Mouse (Mus musculus): ENCODE data around the gene Pebp1. TPM values are rescaled to one million over a fixed set of nuclear protein-coding genes. Genes with fewer than 3 reads are reported as not detected.

Gene Pebp1
- polyA plus RNA-seq, 1 experiment from 2014 or later = 861 TPM

GRCm38 (mm10) chr5:117269395-117269794 is 18.0 kb downstream of the Pebp1 start:
- no peak overlapping the region for H3K9ac ChIP-seq (replicated peaks; ENCODE audit: low read length)
- DNase-seq (ENCODE audit: low spot score) (no peak), ATAC-seq (replicated peaks; ENCODE audit: insufficient number of reproducible peaks, low FRiP score, low TSS enrichment, low read depth) (no peak)
- no peak overlapping the region for H3K4me2 ChIP-seq (ENCODE audit: low read depth, low read length)
- H3K4me1 ChIP-seq (ENCODE audit: control insufficient read depth, insufficient read depth, low read length) = no peaks in the 10 kb centered on the region
- no peak overlapping the region for H3K27ac ChIP-seq (replicated peaks; ENCODE audit: low read depth, low read length)
- no peaks in the 10 kb centered on the region for H3K27me3 ChIP-seq (ENCODE audit: control insufficient read depth, insufficient read depth, low read length)
- WGBS = 96% methylated on average over 12 of the region's 12 CpGs
- no peaks in the 10 kb centered on the region for H3K9me3 ChIP-seq (replicated peaks; ENCODE audit: control insufficient read depth, low read length)
- no peak overlapping the region for H3K4me3 ChIP-seq (ENCODE audit: low read depth, low read length)
- H3K36me3 ChIP-seq (replicated peaks; ENCODE audit: control insufficient read depth, insufficient read depth, low read depth, low read length) = no peaks in the 10 kb centered on the region

DNA sequence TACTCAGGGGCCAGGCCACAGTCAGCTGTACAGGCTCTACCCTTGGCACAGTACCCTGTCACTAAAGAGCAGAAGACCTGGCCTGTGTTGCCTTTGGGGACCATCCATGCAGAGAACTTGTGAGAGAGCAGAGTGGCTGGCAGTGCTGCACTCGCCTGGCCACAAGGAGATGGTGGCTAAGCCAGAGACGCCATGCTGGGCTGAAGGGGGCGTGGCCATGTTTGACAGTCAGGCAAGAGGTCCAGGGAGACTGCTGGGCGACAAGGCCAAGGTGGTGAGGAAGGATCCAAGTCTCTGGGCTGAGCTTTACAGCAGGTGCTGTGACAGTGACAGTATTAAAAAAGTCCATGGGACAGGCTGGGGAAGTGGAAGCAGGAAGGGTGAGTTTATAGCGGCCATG is 18.7 kb downstream of the Pebp1 start:
- Histone ChIP-seq H3K4me3 (ENCODE audit: low read depth, low read length) (no peak overlapping the region), H3K27me3 (ENCODE audit: control insufficient read depth, insufficient read depth, low read length) (no peaks in the 10 kb centered on the region), H3K36me3 (replicated peaks; ENCODE audit: control insufficient read depth, insufficient read depth, low read depth, low read length) (no peaks in the 10 kb centered on the region), H3K9ac (replicated peaks; ENCODE audit: low read length) (no peak overlapping the region), H3K27ac (replicated peaks; ENCODE audit: low read depth, low read length) (no peak overlapping the region), H3K4me2 (ENCODE audit: low read depth, low read length) (no peak overlapping the region), H3K9me3 (replicated peaks; ENCODE audit: control insufficient read depth, low read length) (no peaks in the 10 kb centered on the region), H3K4me1 (ENCODE audit: control insufficient read depth, insufficient read depth, low read length) (no peaks in the 10 kb centered on the region)
- DNase-seq (ENCODE audit: low spot score) (no peak), ATAC-seq (replicated peaks; ENCODE audit: insufficient number of reproducible peaks, low FRiP score, low TSS enrichment, low read depth) (no peak)
- WGBS = 39% methylated on average over 5 of the region's 5 CpGs

DNA sequence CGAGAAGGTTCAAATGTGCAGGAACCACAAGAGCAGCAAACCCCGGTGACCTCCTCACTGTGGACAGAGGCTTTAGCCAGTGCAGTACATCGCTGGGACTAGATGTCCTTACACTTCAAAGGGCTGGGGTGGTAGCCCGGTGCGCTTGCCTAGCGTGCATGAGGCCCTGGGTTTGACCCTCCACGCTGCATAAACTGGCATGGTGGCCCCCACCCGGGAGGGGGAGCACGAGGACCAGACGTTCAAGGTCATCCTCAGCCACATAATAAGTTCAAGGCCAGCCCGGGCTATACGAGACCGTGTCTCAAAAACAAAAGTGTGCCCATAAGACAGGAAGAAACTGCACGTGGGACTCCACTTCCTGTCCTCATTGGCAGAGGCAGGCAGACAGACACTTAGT is 19.5 kb downstream of the Pebp1 start:
- no peaks in the 10 kb centered on the region for H3K9me3 ChIP-seq (replicated peaks; ENCODE audit: control insufficient read depth, low read length)
- no peak overlapping the region for H3K4me2 ChIP-seq (ENCODE audit: low read depth, low read length)
- whole genome bisulfite sequencing = 75% methylated on average over 14 of the region's 14 CpGs

GRCm38 (mm10) chr5:117264701-117265100 is 22.7 kb downstream of the Pebp1 start:
- H3K27me3 ChIP-seq (ENCODE audit: control insufficient read depth, insufficient read depth, low read length) = no peaks in the 10 kb centered on the region
- H3K9me3 ChIP-seq (replicated peaks; ENCODE audit: control insufficient read depth, low read length) = no peaks in the 10 kb centered on the region
- no peaks in the 10 kb centered on the region for H3K36me3 ChIP-seq (replicated peaks; ENCODE audit: control insufficient read depth, insufficient read depth, low read depth, low read length)
- ATAC-seq (replicated peaks; ENCODE audit: insufficient number of reproducible peaks, low FRiP score, low TSS enrichment, low read depth) (no peak), DNase-seq (ENCODE audit: low spot score) (peak; percentile 71)
- H3K4me3 ChIP-seq (ENCODE audit: low read depth, low read length) = no peak overlapping the region
- H3K4me1 ChIP-seq (ENCODE audit: control insufficient read depth, insufficient read depth, low read length) = no peaks in the 10 kb centered on the region
- H3K4me2 ChIP-seq (ENCODE audit: low read depth, low read length) = no peak overlapping the region
- 46% methylated on average over 5 of the region's 5 CpGs for WGBS
- H3K27ac ChIP-seq (replicated peaks; ENCODE audit: low read depth, low read length) = no peak overlapping the region
- H3K9ac ChIP-seq (replicated peaks; ENCODE audit: low read length) = no peak overlapping the region

More for the DNA sequence above, 19.5 kb downstream of the Pebp1 start:
- Histone ChIP-seq H3K9ac (replicated peaks; ENCODE audit: low read length) (no peak overlapping the region), H3K4me1 (ENCODE audit: control insufficient read depth, insufficient read depth, low read length) (no peaks in the 10 kb centered on the region), H3K27ac (replicated peaks; ENCODE audit: low read depth, low read length) (no peak overlapping the region), H3K36me3 (replicated peaks; ENCODE audit: control insufficient read depth, insufficient read depth, low read depth, low read length) (no peaks in the 10 kb centered on the region), H3K4me3 (ENCODE audit: low read depth, low read length) (no peak overlapping the region), H3K27me3 (ENCODE audit: control insufficient read depth, insufficient read depth, low read length) (no peaks in the 10 kb centered on the region)
- ATAC-seq (replicated peaks; ENCODE audit: insufficient number of reproducible peaks, low FRiP score, low TSS enrichment, low read depth) (no peak), DNase-seq (ENCODE audit: low spot score) (no peak)

DNA sequence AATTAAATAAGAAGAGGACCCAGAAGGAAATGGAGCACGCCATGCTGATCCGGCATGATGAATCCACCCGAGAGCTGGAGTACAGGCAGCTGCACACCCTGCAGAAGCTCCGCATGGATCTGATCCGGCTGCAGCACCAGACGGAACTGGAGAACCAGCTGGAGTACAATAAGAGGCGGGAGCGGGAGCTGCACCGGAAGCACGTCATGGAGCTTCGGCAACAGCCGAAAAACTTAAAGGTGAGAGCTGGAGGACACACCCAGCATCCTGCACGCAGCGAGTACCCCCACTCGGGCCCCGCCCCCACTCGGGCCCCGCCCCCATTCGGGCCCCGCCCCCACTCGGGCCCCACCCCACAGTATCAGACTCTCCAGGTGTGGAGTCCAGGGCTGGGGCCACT is 23.9 kb downstream of the Pebp1 start:
- ATAC-seq (replicated peaks; ENCODE audit: insufficient number of reproducible peaks, low FRiP score, low TSS enrichment, low read depth) (no peak; the same call in 1 of the 2 replicates), DNase-seq (ENCODE audit: low spot score) (no peak)
- Histone ChIP-seq H3K4me3 (ENCODE audit: low read depth, low read length) (no peak overlapping the region), H3K9ac (replicated peaks; ENCODE audit: low read length) (no peak overlapping the region), H3K36me3 (replicated peaks; ENCODE audit: control insufficient read depth, insufficient read depth, low read depth, low read length) (no peaks in the 10 kb centered on the region), H3K27ac (replicated peaks; ENCODE audit: low read depth, low read length) (no peak overlapping the region), H3K9me3 (replicated peaks; ENCODE audit: control insufficient read depth, low read length) (no peaks in the 10 kb centered on the region), H3K27me3 (ENCODE audit: control insufficient read depth, insufficient read depth, low read length) (no peaks in the 10 kb centered on the region), H3K4me2 (ENCODE audit: low read depth, low read length) (no peak overlapping the region), H3K4me1 (ENCODE audit: control insufficient read depth, insufficient read depth, low read length) (no peaks in the 10 kb centered on the region)
- WGBS = 87% methylated on average over 21 of the region's 21 CpGs

DNA sequence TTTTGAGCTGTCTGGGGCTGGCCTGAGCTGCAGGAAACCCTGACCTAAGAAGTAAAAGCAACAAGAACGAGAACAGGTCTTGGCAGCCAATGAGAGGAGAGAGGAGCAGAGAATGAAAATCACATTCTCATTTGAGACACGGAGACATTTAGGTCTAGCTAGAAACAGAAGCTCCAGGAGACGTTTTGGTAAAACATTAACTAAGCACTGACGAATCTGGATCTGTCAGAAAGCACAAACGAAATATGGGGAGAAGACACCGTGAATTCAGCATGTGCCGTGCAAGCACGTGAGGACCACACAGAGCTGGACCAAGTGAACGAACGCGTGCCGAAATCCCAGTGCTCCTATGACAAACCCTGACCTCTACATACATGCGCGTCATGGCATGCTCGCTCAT is 29.1 kb downstream of the Pebp1 start:
- H3K4me3 ChIP-seq (ENCODE audit: low read depth, low read length) = no peak overlapping the region
- H3K36me3 ChIP-seq (replicated peaks; ENCODE audit: control insufficient read depth, insufficient read depth, low read depth, low read length) = no peaks in the 10 kb centered on the region
- no peaks in the 10 kb centered on the region for H3K9me3 ChIP-seq (replicated peaks; ENCODE audit: control insufficient read depth, low read length)
- H3K27ac ChIP-seq (replicated peaks; ENCODE audit: low read depth, low read length) = no peak overlapping the region
- no peaks in the 10 kb centered on the region for H3K27me3 ChIP-seq (ENCODE audit: control insufficient read depth, insufficient read depth, low read length)
- 92% methylated on average over 15 of the region's 15 CpGs for WGBS
- H3K4me2 ChIP-seq (ENCODE audit: low read depth, low read length) = no peak overlapping the region
- DNase-seq (ENCODE audit: low spot score) = no peak
- H3K4me1 ChIP-seq (ENCODE audit: control insufficient read depth, insufficient read depth, low read length) = no peaks in the 10 kb centered on the region
- H3K9ac ChIP-seq (replicated peaks; ENCODE audit: low read length) = no peak overlapping the region
- no peak for ATAC-seq (replicated peaks; ENCODE audit: insufficient number of reproducible peaks, low FRiP score, low TSS enrichment, low read depth)

- DNase-seq (ENCODE audit: low spot score) (no peak), ATAC-seq (replicated peaks; ENCODE audit: insufficient number of reproducible peaks, low FRiP score, low TSS enrichment, low read depth) (no peak)
- 82% methylated on average over 3 of the region's 3 CpGs for WGBS
- Histone ChIP-seq H3K4me1 (ENCODE audit: control insufficient read depth, insufficient read depth, low read length) (no peaks in the 10 kb centered on the region), H3K27ac (replicated peaks; ENCODE audit: low read depth, low read length) (no peak overlapping the region), H3K4me3 (ENCODE audit: low read depth, low read length) (no peak overlapping the region), H3K9ac (replicated peaks; ENCODE audit: low read length) (no peak overlapping the region), H3K27me3 (ENCODE audit: control insufficient read depth, insufficient read depth, low read length) (no peaks in the 10 kb centered on the region), H3K4me2 (ENCODE audit: low read depth, low read length) (no peak overlapping the region), H3K36me3 (replicated peaks; ENCODE audit: control insufficient read depth, insufficient read depth, low read depth, low read length) (no peaks in the 10 kb centered on the region), H3K9me3 (replicated peaks; ENCODE audit: control insufficient read depth, low read length) (no peaks in the 10 kb centered on the region)
These were observed 35.7 kb downstream of the Pebp1 start for GRCm38 (mm10) chr5:117251763-117252162.

GRCm38 (mm10) chr5:117250796-117251195 is 36.6 kb downstream of the Pebp1 start:
- DNase-seq (ENCODE audit: low spot score) (no peak), ATAC-seq (replicated peaks; ENCODE audit: insufficient number of reproducible peaks, low FRiP score, low TSS enrichment, low read depth) (no peak)
- WGBS = 70% methylated on average over 22 of the region's 24 CpGs
- Histone ChIP-seq H3K4me3 (ENCODE audit: low read depth, low read length) (no peak overlapping the region), H3K9ac (replicated peaks; ENCODE audit: low read length) (no peak overlapping the region), H3K4me2 (ENCODE audit: low read depth, low read length) (no peak overlapping the region), H3K27me3 (ENCODE audit: control insufficient read depth, insufficient read depth, low read length) (no peaks in the 10 kb centered on the region), H3K4me1 (ENCODE audit: control insufficient read depth, insufficient read depth, low read length) (no peaks in the 10 kb centered on the region), H3K36me3 (replicated peaks; ENCODE audit: control insufficient read depth, insufficient read depth, low read depth, low read length) (no peaks in the 10 kb centered on the region), H3K9me3 (replicated peaks; ENCODE audit: control insufficient read depth, low read length) (no peaks in the 10 kb centered on the region), H3K27ac (replicated peaks; ENCODE audit: low read depth, low read length) (no peak overlapping the region)
